Mouse (Mus musculus) left cerebral cortex, adult 2 months (tissue): ENCODE measurements around the gene Faap24. TPM values are rescaled to one million over a fixed set of nuclear protein-coding genes. Genes with fewer than 3 reads are reported as not detected.
A peak's percentile ranks its signal among the peaks of the same experiment; 100 is the strongest.

ENCODE experiments used
- DNase-seq, 2 experiments: peaks; one replicate each; pipeline ENCODE4 v3.0.0; 2021 to 2022; ENCODE audit warnings: low spot score in 2 of 2, mixed read lengths in 1 of 2; ENCODE audit errors: extremely low spot score in 1 of 2
- H3K27ac ChIP-seq: fragments of 200-600 bp; 2 replicates; pipeline ENCODE4 v1.8.1; 2022
- H3K4me3 ChIP-seq: fragments of 200-600 bp; 2 replicates; pipeline ENCODE4 v1.8.1; 2022
- CTCF ChIP-seq: fragments of 200-600 bp; IDR thresholded peaks from 2 replicates; pipeline ENCODE4 v1.8.1; 2022; ENCODE audit warnings: antibody characterized with exemption, mild to moderate bottlenecking, moderate library complexity
- intact Hi-C: fragments of 180-260 bp; cut with DNase I; formaldehyde crosslinking; loops from one replicate; pipeline ENCODE4 v1.15.1; 2025
- total RNA-seq, 2 experiments: library from RNA; stranded (reverse); gene quantifications; 2 replicates each; pipeline ENCODE4 v1.2.3; 2021

The Faap24 gene
- total RNA-seq, 2 experiments from 2014 or later, result 5.4 to 6.8 TPM

DNA sequence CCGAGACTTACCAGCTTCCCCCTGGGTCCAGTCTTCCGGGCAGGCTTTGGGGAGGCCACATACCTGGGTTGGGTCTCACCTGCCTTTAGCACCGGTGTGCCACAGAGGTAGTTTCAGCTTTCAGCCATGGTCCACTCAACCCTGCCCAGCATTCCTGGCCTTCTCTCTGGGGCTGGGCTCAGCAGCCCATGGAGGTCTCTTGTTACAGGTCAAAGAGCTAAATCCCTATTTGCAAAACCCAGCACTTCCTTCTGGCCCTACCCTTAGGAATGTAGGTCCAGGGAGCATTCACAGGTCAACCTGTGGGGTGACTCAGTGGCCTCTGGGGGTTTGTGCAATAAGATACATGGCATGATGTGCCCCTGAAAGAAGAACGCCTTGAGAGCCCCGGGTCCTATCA lies 33.8 kb downstream of the Faap24 start:
- H3K27ac ChIP-seq, result no peak overlapping the region
- no peak for TF ChIP-seq CTCF
- no peak for DNase-seq
- intact Hi-C loops, result no loop called here
- no peak overlapping the region for H3K4me3 ChIP-seq

DNA sequence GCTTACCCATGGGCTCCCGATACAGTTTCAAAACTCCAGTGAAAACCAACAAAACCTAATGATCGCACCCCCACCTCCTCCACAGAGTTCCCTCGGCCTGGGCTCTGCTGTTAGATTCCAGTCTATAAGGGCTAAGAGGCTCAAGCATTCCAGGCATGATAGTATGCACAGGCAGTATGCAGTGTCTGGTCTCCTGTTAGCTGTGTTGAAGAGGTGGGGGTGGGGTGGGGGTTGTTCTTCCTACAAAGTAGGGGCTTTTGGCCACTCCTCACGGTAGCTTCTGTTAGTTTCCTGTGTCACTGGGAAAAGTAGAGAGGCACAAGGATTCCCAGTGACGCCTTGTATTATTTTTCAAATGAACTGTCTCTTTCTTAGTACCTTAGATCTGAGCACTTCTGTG lies 34.4 kb downstream of the Faap24 start:
- TF ChIP-seq CTCF, result no peak
- no peak overlapping the region for H3K4me3 ChIP-seq
- no peak overlapping the region for H3K27ac ChIP-seq
- no peak for DNase-seq
- intact Hi-C loops, result no loop called here

DNA sequence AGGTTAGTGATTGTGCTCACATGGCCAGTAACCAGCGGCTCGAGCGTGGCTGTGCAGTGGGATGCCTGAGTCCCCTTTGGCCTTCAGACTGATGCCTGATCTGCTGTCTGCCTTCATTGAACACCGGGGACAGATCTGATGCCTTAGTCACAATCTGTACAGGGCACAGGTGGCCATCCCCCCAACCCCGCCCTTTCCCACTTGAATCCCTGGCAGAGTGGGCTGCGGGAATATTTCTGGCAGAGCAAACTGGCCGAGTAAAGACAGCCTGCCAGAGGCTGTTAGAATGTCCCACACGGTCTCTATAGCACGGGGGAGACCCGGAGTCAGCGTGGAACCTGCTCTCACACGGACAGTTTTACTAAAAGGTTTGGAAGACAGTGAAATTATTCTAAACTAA lies 39.0 kb downstream of the Faap24 start:
- intact Hi-C loops, result no loop called here
- TF ChIP-seq CTCF, result no peak

DNA sequence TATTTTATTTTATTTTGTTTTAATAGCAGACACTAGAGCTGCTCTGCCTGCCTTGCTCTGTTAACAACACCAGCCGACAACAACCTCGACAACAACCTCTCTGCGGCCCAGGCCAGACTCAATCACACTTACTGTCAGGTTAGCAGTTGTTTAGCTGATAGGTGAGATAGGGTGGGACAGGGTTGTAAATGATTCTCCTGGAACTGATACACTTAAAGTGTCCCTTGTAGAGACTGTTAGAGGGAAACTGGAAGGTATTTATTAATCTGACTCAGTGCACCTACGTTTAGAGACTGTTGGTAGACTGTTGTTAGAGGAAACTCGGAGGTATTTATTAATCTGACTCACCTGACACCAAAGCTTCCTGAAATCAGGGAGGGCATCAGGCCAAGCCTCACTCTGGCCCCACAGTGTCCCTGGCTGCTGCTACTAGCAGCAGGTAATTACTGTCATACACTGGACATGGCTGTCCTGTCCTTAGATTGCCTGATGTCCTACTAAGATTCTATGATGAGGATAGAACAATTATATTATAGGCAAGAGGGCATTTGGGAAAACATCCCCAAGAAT lies 41.2 kb downstream of the Faap24 start:
- intact Hi-C loops, result no loop called here

More for the DNA sequence above, 39.0 kb downstream of the Faap24 start:
- no peak overlapping the region for H3K27ac ChIP-seq
- H3K4me3 ChIP-seq, result no peak overlapping the region
- DNase-seq, result no peak

DNA sequence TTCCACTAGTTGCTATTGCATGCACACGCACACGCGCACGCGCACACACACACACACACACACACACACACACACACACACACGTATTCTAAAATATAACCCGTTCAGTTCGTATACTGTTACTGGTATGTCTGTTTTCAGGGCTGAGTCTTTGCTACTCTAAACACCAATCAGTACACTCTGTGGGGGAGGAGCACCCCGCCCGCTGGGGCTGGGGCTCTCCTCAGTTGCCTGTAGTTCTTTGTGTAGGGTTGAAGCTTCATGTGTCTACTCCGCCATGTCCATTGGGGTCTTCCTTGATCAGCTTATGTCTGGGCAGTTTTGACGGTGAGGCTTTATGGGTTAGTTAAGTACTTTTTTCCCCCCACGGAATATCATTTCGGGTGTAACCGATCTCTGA lies 43.3 kb downstream of the Faap24 start:
- intact Hi-C loops, result no loop called here
- no peak overlapping the region for H3K4me3 ChIP-seq
- no peak overlapping the region for H3K27ac ChIP-seq
- DNase-seq, result no peak
- TF ChIP-seq CTCF, result no peak

More for the DNA sequence above, 41.2 kb downstream of the Faap24 start:
- H3K27ac ChIP-seq, result no peak overlapping the region
- no peak overlapping the region for H3K4me3 ChIP-seq
- no peak for TF ChIP-seq CTCF
- DNase-seq, result no peak

DNA sequence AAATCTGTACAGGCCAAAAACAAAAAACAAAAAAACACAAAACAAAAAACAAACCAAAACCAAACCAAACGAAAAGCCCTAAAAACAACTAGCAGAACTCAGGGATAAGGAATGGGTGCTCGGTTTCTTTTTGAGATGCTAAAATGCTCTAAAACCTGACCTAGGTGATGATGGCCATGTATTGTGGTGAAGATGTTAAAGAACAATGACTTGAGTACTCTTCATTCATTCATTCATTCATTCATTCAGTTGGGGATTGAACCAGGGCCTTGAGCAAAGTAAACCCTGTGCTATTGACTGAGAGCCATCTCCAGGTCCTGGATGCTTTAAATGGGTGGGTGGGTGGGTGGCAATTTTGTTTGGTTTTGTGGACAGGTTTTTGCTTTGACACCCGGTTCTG lies 45.5 kb downstream of the Faap24 start:
- intact Hi-C loops, result no loop called here
- H3K27ac ChIP-seq, result no peak overlapping the region
- DNase-seq, result no peak
- H3K4me3 ChIP-seq, result no peak overlapping the region
- TF ChIP-seq CTCF, result no peak

DNA sequence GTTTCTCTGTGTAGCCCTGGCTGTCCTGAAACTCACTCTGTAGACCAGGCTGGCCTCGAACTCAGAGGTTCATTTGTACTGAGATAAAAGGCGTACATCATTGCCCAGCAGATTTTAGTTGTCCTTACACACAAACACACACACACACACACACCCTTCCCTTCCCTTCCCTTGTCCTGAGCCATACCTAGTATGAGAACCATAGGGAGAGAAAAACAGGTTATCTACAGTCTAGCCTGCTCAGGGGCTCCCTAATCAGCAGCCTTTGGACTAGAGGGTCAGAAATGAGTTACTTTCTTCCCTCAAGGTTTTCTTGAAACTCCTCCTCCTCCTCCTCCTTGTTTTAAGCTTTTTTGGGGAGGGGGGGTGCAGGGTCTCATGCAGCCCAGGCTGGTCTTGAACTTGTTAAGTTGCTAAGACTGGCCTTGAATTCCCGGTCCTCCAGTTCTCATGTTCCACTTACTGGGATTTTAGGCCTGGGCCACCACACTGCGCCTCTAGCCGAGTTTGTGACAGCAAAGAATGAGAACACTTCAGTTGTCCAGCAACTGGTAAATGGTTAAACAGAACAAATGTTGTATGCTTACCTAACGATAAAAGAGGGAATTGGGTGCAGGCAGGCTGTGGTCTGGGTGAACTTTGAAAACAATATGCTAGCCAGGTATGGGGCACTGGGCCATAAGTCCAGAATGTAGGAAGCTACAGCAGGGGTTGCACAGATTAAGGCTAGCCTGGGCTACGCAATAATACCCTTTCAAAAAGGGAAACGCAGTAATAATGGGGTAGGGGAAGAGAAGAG lies 46.6 kb downstream of the Faap24 start:
- no peak for TF ChIP-seq CTCF
- DNase-seq, result no peak
- no peak overlapping the region for H3K4me3 ChIP-seq
- H3K27ac ChIP-seq, result no peak overlapping the region
- intact Hi-C loops, result loop anchor here (1.0 kb wide), 1 partner anchor 43 kb away; no protein-coding TSS in a partner anchor

DNA sequence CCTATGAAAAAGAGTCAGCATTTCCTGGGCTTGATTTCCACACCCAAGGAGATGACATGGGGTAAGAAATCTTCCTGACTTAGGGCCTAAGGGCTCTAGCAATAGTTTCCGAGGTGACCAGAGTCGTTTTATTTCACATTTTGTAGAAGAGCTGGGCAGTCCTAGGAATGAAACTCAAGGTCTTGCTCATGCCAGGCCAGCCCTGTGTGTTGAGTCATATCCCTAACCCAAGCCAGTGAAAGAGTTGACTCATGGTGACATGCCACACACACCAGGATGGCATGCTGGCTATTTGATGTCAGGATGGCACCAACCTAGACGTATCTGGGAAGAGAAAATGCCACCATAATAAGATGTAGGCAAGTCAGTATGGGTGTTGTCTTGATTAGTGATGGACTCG lies 47.6 kb downstream of the Faap24 start:
- Histone ChIP-seq H3K27ac (no peak overlapping the region), H3K4me3 (no peak overlapping the region)
- TF ChIP-seq CTCF, result no peak
- no peak for DNase-seq
- intact Hi-C loops, result loop anchor here (1.0 kb wide), 1 partner anchor 42 kb away; no protein-coding TSS in a partner anchor

DNA sequence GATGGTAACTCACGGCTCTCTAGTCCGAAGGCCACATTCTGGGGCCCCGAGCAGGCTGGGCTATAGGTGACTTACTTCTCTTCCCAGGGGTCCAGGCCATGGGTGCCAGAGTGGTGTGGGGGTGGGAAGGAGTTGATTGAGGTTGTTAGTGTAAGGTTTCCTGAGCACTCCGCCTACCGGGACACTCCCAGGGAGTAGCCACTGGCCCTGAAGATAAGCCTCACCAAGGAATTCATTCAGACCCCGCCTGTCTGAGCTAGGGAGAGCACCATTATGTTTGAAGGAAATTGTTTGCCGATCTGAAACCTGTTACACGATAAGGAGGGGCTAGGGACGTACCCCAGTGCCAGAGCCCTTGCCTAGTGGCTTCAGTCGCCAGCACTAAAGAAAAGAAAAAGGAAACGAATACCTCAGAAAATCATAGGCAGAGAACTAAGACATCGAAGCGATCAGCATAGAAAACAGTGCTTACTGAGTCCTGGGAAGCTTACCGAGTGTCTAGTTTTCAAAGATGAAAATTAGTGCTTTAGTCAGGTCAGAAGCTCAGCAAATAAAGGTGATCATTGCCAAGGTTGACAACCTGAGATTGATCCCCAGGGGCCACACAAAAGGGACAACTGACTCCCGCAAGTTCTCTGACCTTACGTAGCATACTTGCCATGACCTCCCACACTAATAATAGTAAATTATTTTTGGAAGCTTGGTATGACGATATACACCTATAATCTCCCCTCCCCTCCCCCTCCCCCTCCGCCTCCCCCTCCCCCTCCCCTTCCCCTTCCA lies 48.5 kb downstream of the Faap24 start:
- H3K4me3 ChIP-seq, result no peak overlapping the region
- no peak overlapping the region for H3K27ac ChIP-seq
- intact Hi-C loops, result no loop called here
- TF ChIP-seq CTCF, result no peak
- no peak for DNase-seq

DNA sequence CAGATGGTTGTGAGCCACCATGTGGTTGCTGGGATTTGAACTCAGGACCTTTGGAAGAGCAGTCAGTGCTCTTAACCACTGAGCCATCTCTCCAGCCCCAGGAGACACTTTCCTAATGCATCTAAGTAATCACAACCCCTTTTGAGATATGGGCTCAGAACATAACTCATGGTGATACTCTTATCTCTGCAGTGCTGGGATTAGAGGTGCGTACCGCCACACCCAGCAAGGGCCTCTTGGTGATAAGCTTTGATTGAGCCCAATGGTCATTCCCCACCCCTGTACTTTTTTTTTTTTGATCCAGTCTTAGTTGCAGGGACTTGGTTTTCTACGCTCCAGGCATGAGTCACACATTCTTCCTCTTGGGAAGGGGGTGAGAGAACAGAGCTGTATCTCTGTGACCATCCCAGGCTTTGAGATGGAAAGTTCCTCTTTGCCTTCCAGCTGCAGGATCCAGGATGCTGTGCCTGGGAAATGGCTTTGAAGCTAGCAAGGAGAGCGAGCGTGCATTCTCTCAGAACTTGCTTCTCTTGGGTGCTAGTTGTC lies 51.8 kb downstream of the Faap24 start:
- DNase-seq, result no peak
- H3K27ac ChIP-seq, result no peak overlapping the region
- no peak for TF ChIP-seq CTCF
- H3K4me3 ChIP-seq, result no peak overlapping the region
- intact Hi-C loops, result no loop called here

DNA sequence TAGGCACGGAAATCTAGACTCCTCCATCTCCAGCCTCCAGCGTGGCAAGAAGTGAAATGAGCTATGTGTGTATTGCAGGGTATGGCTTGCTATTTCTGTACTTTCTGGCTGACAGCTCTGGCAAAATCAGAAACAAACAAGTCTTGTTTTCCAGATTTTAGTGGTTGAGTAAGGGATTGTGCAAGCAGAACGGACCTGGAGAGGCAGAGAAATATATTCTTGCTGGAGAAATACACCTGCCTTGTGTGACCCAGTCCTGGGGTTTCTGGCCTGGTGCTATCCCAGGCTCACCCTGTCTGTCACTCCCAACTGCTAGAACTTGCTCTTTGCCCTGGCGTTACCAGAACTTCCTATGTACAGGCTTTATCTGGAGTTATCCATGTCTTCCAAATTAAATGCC lies 54.1 kb downstream of the Faap24 start:
- intact Hi-C loops, result no loop called here
- no peak for TF ChIP-seq CTCF
- DNase-seq, result no peak
- peak overlapping the region; percentile 47 for H3K27ac ChIP-seq
- no peak overlapping the region for H3K4me3 ChIP-seq

Other genes starting within 250 kb of the Faap24 start
- 10 to 100 TPM; 37.1 to 47.6 TPM for gene Slc7a10, start 210.5 kb downstream of the Faap24 start, total RNA-seq
- gene Lrp3, start 181.3 kb downstream of the Faap24 start, total RNA-seq, result 10 to 100 TPM; 80.8 to 86.8 TPM
- gene Gpatch1, start 78.4 kb downstream of the Faap24 start, total RNA-seq, result 10 to 100 TPM; 27.3 to 27.7 TPM
- gene Rhpn2, start 62.7 kb downstream of the Faap24 start, total RNA-seq, result 1 to 10 TPM; 5.8 to 6.2 TPM
- 10 to 100 TPM; 18.3 to 25.1 TPM for gene Cep89, start 199 bp upstream of the Faap24 start, total RNA-seq
- gene Slc7a9, start 52.0 kb upstream of the Faap24 start, total RNA-seq, result not detected
- gene Tdrd12, start 140.9 kb upstream of the Faap24 start, total RNA-seq, result under 1 TPM; 0.33 to 0.38 TPM
- 10 to 100 TPM; 55.5 to 68.1 TPM for gene Nudt19, start 159.5 kb upstream of the Faap24 start, total RNA-seq
- under 1 TPM; 0.38 to 0.40 TPM for gene Rgs9bp, start 188.7 kb upstream of the Faap24 start, total RNA-seq
- gene Ankrd27, start 189.4 kb upstream of the Faap24 start, total RNA-seq, result 10 to 100 TPM; 43.4 to 46.8 TPM